ENCODE assay signal across 28 mouse cellular contexts in genomic region chr12:54538320-54538705, GRCm38 (mm10).
DNase-seq lines count a peak whose midpoint lies in the region; ATAC-seq and TF ChIP-seq lines count a peak whose summit lies in the region.
"Had no signal": no experiment of that assay in that cellular context is flagged by ENCODE, and none has a peak within 500 bp of the region (broad histone marks: within the 10 kb centered on the region; RNA-seq: fewer than 3 reads in every experiment).

No protein-coding gene starts in this region.

- H3K4me2 ChIP-seq in lung, embryonic 14.5 days = no peak overlapping the region
- H3K4me2 ChIP-seq: embryonic facial prominence, embryonic 12.5 days; heart, embryonic 15.5 days; limb, embryonic 15.5 days; liver, embryonic 13.5 days; lung, embryonic 15.5 days; neural tube, embryonic 12.5 days had no signal

- no peak overlapping the region for H3K27ac ChIP-seq in lung, embryonic 14.5 days (ENCODE audit: low read depth)
- H3K27ac ChIP-seq in thymus, adult 2 months (ENCODE audit: control insufficient read depth, insufficient read depth, low read length) = no peak overlapping the region
- H3K27ac ChIP-seq: embryonic facial prominence, embryonic 12.5 days; heart, embryonic 10.5 days; heart, embryonic 15.5 days; kidney, postnatal 0 days; limb, embryonic 10.5 days; limb, embryonic 15.5 days; liver, embryonic 13.5 days; lung, embryonic 15.5 days; neural tube, embryonic 12.5 days had no signal

- no peak overlapping the region for H3K9ac ChIP-seq in lung, embryonic 14.5 days
- H3K9ac ChIP-seq: embryonic facial prominence, embryonic 12.5 days; heart, embryonic 15.5 days; limb, embryonic 15.5 days; liver, embryonic 13.5 days; lung, embryonic 15.5 days; neural tube, embryonic 12.5 days had no signal

- H3K9me3 ChIP-seq in lung, embryonic 14.5 days (ENCODE audit: low read depth, low read length) = no peaks in the 10 kb centered on the region; the same call in 1 of the 2 replicates
- H3K9me3 ChIP-seq: embryonic facial prominence, embryonic 12.5 days; heart, embryonic 10.5 days; heart, embryonic 15.5 days; limb, embryonic 10.5 days; limb, embryonic 15.5 days; liver, embryonic 13.5 days; lung, embryonic 15.5 days; neural tube, embryonic 12.5 days had no signal

- no peak for ATAC-seq in lung, embryonic 14.5 days (ENCODE audit: insufficient read depth)
- peak; percentile 38 for ATAC-seq in inflammation-experienced regulatory T-cells, adult 6 months
- ATAC-seq: activated CD4-positive, CD25-positive, alpha-beta regulatory T cell, adult 4 months; forebrain, embryonic 14.5 days; hindbrain, embryonic 16.5 days; midbrain, embryonic 16.5 days had no signal

- 70% methylated on average over 4 of the region's 4 CpGs for WGBS in lung, embryonic 14.5 days
- 63% methylated on average over 4 of the region's 4 CpGs for WGBS in thymus, adult 2 months

- H3K27me3 ChIP-seq in lung, embryonic 14.5 days (ENCODE audit: insufficient read depth, low read length) = no peaks in the 10 kb centered on the region
- no peaks in the 10 kb centered on the region for H3K27me3 ChIP-seq in thymus, adult 2 months (ENCODE audit: control insufficient read depth, insufficient read depth, low read length)
- H3K27me3 ChIP-seq: embryonic facial prominence, embryonic 12.5 days; heart, embryonic 15.5 days; limb, embryonic 15.5 days; liver, embryonic 13.5 days; lung, embryonic 15.5 days; neural tube, embryonic 12.5 days had no signal

- no peaks in the 10 kb centered on the region for H3K36me3 ChIP-seq in lung, embryonic 14.5 days (ENCODE audit: insufficient read depth)
- no peaks in the 10 kb centered on the region for H3K36me3 ChIP-seq in thymus, adult 2 months (ENCODE audit: control insufficient read depth, insufficient read depth, low read length)
- H3K36me3 ChIP-seq: embryonic facial prominence, embryonic 12.5 days; heart, embryonic 10.5 days; heart, embryonic 15.5 days; limb, embryonic 10.5 days; limb, embryonic 15.5 days; liver, embryonic 13.5 days; lung, embryonic 15.5 days; neural tube, embryonic 12.5 days had no signal

- TF ChIP-seq CTCF in lung, embryonic 14.5 days (IDR thresholded peaks at IDR 0.05; ENCODE audit: low read depth) = no peak
- no peak for TF ChIP-seq CTCF in thymus, adult 2 months (IDR thresholded peaks at IDR 0.05; ENCODE audit: borderline replicate concordance, control insufficient read depth, extremely low read depth, insufficient read depth, low read length, poor library complexity)

- peak; percentile 26 for DNase-seq in lung, embryonic 14.5 days
- no peak for DNase-seq in lung, postnatal 25 days (ENCODE audit: low spot score)
- peak; percentile 52 for DNase-seq in CD4-positive helper T cell, adult 2 months (ENCODE audit: low read depth, low spot score)
- peak; percentile 46 for DNase-seq in naive thymus-derived CD4-positive, alpha-beta T cell, adult 2 months (ENCODE audit: low read depth)
- DNase-seq in thymus, adult 2 months = no peak
- no peak for DNase-seq in right cerebral cortex, postnatal 25 days
- DNase-seq in adrenal gland, adult 18-20 months (ENCODE audit: low spot score in 2 of 2) = no peak
- DNase-seq: adrenal gland, adult 8-10 months; cerebellum, adult 8-10 months; cerebellum, postnatal 36 days; gastrocnemius, postnatal 25 days; kidney, adult 2 months; kidney, postnatal 4 days; layer of hippocampus, postnatal 36 days; liver, embryonic 13.5 days had no signal

- H3K4me1 ChIP-seq in lung, embryonic 14.5 days (ENCODE audit: insufficient read depth) = no peaks in the 10 kb centered on the region
- H3K4me1 ChIP-seq in thymus, adult 2 months (replicated peaks; ENCODE audit: control insufficient read depth, insufficient read depth, low read length) = no peaks in the 10 kb centered on the region
- H3K4me1 ChIP-seq: heart, embryonic 15.5 days; limb, embryonic 15.5 days; liver, embryonic 13.5 days; lung, embryonic 15.5 days had no signal

- H3K4me3 ChIP-seq in lung, embryonic 14.5 days (ENCODE audit: low read depth, low read length) = no peak overlapping the region
- no peak overlapping the region for H3K4me3 ChIP-seq in thymus, adult 2 months (ENCODE audit: control insufficient read depth, insufficient read depth, low read length)
- H3K4me3 ChIP-seq: embryonic facial prominence, embryonic 12.5 days; heart, embryonic 10.5 days; heart, embryonic 15.5 days; limb, embryonic 10.5 days; limb, embryonic 15.5 days; liver, embryonic 13.5 days; lung, embryonic 15.5 days; neural tube, embryonic 12.5 days had no signal

- TF ChIP-seq POLR2A in thymus, adult 2 months (IDR thresholded peaks at IDR 0.05; ENCODE audit: control insufficient read depth, extremely low read depth, insufficient read depth, low read length, poor library complexity) = no peak

Comparison
In these comparisons a context has a peak if more than half of its experiments do, and no peak if none do; other contexts are left out.
1. DNase-seq: peak in lung, embryonic 14.5 days (single experiment), CD4-positive helper T cell, adult 2 months (single experiment) and naive thymus-derived CD4-positive, alpha-beta T cell, adult 2 months (single experiment); none in lung, postnatal 25 days (single experiment), thymus, adult 2 months (single experiment), right cerebral cortex, postnatal 25 days (single experiment) and adrenal gland, adult 18-20 months (0 of 2).